In genomic region chr7:43422995-43423617, GRCm38 (mm10) we compare ENCODE assay signal across 1 mouse cellular context.
A peak's percentile ranks its signal among the peaks of the same experiment; 100 is the strongest.
TF ChIP-seq lines count a peak whose summit lies in the region.

No protein-coding gene starts in this region.

TF ChIP-seq in CH12.LX, 34 proteins besides CTCF, POLR2A, EP300 and RAD21:
- TF ChIP-seq IRF4 (IDR thresholded peaks at IDR 0.05; ENCODE audit: low read depth, low read length) (no peak), MAZ (IDR thresholded peaks at IDR 0.05; ENCODE audit: low read depth, low read length) (0 out of 2 replicates have a peak, but pooled peaks have one; percentile 8), SMC3 (IDR thresholded peaks at IDR 0.05; ENCODE audit: low read depth, low read length) (peak; percentile 78), TCF12 (IDR thresholded peaks at IDR 0.05; ENCODE audit: low read depth, low read length) (no peak)
